Mouse (Mus musculus) small intestine, adult 2 months (tissue): ENCODE data around the gene Vmn2r9. TPM values are rescaled to one million over a fixed set of nuclear protein-coding genes. Genes with fewer than 3 reads are reported as not detected.
"Not testable (repeated sequence)": the region's sequence is repeated elsewhere in the genome, so short reads cannot be mapped to it uniquely, and the experiment has no call there.

Source experiments
- H3K27ac ChIP-seq: fragments of 200-500 bp; 2 replicates; pipeline ENCODE4 v1.5.1; 2012; ENCODE audit warnings: low read depth, low read length, control low read depth, inconsistent platforms; ENCODE audit not compliant: insufficient read depth
- H3K27me3 ChIP-seq: fragments of 200-500 bp; 2 replicates; pipeline ENCODE4 v1.6.1; 2012; ENCODE audit warnings: mild to moderate bottlenecking, moderate library complexity, low read length, inconsistent platforms; ENCODE audit not compliant: control insufficient read depth, insufficient read depth
- H3K36me3 ChIP-seq: fragments of 200-500 bp; 2 replicates; pipeline ENCODE4 v1.6.1; 2012; ENCODE audit warnings: mild to moderate bottlenecking, low read length, control low read depth, inconsistent platforms; ENCODE audit not compliant: control insufficient read depth, insufficient read depth
- H3K4me1 ChIP-seq: fragments of 200-500 bp; 2 replicates; pipeline ENCODE4 v1.6.1; 2012; ENCODE audit warnings: low read length, inconsistent platforms, mixed read lengths; ENCODE audit not compliant: control insufficient read depth, insufficient read depth, insufficient read length
- H3K4me3 ChIP-seq: fragments of 200-500 bp; 2 replicates; pipeline ENCODE4 v1.5.1; 2012; ENCODE audit warnings: low read depth, mild to moderate bottlenecking, control low read depth, inconsistent platforms, low read length, moderate library complexity
- CTCF ChIP-seq: fragments of 200-500 bp; IDR thresholded peaks from 2 replicates; pipeline ENCODE4 v1.5.1; 2012; ENCODE audit warnings: low read depth, mild to moderate bottlenecking, control low read depth, inconsistent platforms, low read length, moderate library complexity, mixed read lengths; ENCODE audit not compliant: insufficient replicate concordance, insufficient read length; ENCODE audit errors: extremely low read depth
- POLR2A ChIP-seq: fragments of 200-500 bp; IDR thresholded peaks from 2 replicates; pipeline ENCODE4 v1.6.1; 2012; ENCODE audit warnings: low read depth, mild to moderate bottlenecking, control low read depth, inconsistent platforms, low read length, moderate library complexity
- WGBS: fragments of 180-500 bp; shearing (Covaris S2); methylation state at CpG from one replicate; pipeline ENCODE4 v1.1.7; 2018; 5-methylcytosine and 5-hydroxymethylcytosine counted together
- polyA plus RNA-seq: library from polyadenylated mRNA; depleted of rRNA; stranded (reverse); fragments of >200 nt; gene quantifications from 2 replicates; pipeline ENCODE4 v1.2.3, GENCODE M21; 2012; rRNA removed

The Vmn2r9 gene
- not detected in 2 replicates for polyA plus RNA-seq

DNA sequence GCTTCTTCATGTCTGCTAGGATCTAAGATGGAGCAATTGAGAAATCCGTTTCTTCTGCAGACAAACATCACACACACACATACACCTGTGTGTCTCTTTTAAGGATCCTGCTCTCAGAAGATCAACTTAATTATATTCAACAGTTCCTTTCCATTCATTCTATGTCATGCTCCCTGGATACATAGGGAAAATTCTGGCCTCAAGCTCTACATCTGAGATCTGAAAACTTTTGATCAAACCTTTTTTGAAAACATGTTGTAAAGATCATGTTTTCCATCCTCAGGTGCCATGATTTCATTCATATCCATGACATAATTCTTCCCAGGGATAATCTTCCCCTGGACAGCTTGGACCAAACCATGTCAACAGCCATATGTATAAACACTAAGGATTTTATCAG lies at the start of gene Vmn2r9:
Vmn2r9 (minus strand) TSS at position 101 of the 400 bp plus-strand sequence.
- not testable (repeated sequence) for H3K36me3 ChIP-seq

DNA sequence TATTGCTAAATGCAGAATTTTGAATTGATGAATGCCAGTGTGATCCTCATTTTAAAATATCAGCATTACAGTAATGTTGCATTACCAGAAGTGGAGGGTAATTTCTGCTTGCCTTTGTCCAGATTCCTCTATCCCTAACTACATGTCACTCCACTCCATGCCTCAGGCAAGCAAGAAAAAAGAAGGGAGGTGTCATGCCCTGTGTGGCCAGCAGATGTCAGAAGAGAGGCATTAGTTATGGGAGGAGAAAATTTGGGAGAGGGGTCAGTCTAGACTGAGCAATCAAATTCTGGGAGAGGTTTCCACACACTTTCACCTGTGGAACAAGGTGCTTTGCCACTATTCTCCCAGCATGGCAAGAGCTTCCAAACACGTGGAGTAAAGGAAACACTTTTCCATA lies 14.3 kb upstream of the Vmn2r9 start:
- 14% methylated on average over 1 of the region's 1 CpGs for WGBS
- H3K4me1 ChIP-seq, H3K4me3 ChIP-seq, H3K36me3 ChIP-seq, H3K27ac ChIP-seq, H3K27me3 ChIP-seq: not testable (repeated sequence)

More for the DNA sequence above, at the start of gene Vmn2r9:
- not testable (repeated sequence) for H3K4me1 ChIP-seq, H3K27me3 ChIP-seq, H3K4me3 ChIP-seq, H3K27ac ChIP-seq
- 60% methylated on average over 1 of the region's 1 CpGs for WGBS

DNA sequence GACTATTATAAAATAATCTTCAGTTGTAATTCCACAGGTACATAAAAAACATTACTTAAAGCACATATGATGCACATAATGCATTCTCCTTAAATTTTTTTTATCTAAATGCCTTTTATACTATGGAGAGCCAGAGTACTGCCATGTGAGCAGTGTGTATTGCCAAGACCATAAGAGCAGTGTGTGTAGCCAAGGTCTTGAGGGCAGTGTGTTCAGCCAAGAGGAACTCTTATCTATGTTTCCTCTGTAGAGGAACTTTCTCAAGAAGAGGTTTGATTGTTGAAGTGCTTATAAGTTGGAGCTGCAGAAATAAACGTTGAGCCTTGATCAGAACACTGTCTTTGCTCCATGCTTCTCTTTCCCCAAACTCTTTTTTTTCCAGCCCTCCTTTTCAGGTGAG lies 2.9 kb downstream of the Vmn2r9 start:
- Histone ChIP-seq H3K27me3 (no peaks in the 10 kb centered on the region), H3K27ac (no peak overlapping the region), H3K36me3 (no peaks in the 10 kb centered on the region), H3K4me1 (no peaks in the 10 kb centered on the region), H3K4me3 (no peak overlapping the region)
- 26% methylated on average over 1 of the region's 1 CpGs for whole genome bisulfite sequencing
- no peak for TF ChIP-seq POLR2A
- TF ChIP-seq CTCF, result no peak

DNA sequence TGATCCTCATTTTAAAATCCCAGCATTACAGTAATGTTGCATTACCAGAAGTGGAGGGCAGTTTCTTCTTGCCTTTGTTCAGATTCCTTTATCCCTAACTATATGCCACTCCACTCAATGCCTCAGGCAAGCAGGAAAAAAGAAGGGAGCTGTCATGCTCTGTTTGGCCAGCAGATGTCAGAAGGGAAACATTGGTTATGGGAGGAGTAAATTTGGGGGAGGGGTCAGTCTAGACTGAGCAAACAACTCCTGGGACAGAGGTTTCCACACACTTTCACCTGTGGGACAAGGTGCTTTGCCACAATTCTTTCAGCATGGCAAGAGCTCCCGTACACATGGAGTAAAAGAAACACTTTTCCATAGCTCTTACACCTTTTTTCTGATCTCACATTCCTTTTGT lies 16.2 kb downstream of the Vmn2r9 start:
- TF ChIP-seq CTCF (no peak), POLR2A (no peak)
- H3K36me3 ChIP-seq, result no peaks in the 10 kb centered on the region
- H3K4me1 ChIP-seq, result no peaks in the 10 kb centered on the region
- H3K4me3 ChIP-seq, result no peak overlapping the region
- H3K27me3 ChIP-seq, result no peaks in the 10 kb centered on the region
- WGBS, result 54% methylated on average over 1 of the region's 1 CpGs
- H3K27ac ChIP-seq, result no peak overlapping the region

DNA sequence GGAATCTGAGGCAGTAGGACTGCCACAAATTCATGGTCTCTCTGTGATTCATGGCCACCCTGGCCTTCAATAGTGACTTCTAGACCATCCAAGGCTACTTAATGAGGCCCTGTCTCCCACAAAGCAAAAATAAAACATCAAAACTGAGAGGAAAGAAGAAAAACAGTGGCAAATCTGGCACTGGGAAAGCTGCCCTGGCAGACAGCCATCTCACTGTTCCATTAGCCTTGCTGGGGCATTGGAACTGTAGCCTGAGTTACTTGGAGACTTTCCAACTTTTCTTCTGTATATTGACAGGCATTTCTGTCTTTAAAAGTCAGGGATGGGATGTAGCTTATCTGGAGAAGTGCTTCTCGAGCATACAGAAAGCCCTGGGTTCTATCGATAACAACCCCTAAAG lies 29.1 kb downstream of the Vmn2r9 start:
- TF ChIP-seq CTCF (no peak), POLR2A (no peak)
- no peaks in the 10 kb centered on the region for H3K36me3 ChIP-seq
- no peak overlapping the region for H3K4me3 ChIP-seq
- H3K27me3 ChIP-seq, result no peaks in the 10 kb centered on the region
- H3K4me1 ChIP-seq, result no peaks in the 10 kb centered on the region
- 68% methylated on average over 2 of the region's 2 CpGs for WGBS
- no peak overlapping the region for H3K27ac ChIP-seq

DNA sequence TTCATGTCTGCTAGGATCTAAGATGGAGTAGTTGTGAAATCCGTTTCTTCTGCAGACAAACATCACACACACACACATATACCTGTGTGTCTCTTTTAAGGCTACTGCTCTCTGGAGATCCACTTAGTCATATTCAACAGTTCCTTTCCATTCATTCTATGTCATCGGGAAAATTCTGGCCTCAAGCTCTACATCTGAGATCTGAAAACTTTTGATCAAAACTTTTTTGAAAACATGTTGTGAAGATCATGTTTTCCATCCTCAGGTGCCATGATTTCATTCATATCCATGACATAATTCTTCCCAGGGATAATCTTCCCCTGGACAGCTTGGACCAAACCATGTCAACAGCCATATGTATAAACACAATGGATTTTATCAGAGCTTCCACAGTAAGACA lies 43.7 kb downstream of the Vmn2r9 start, which contains the start of gene Vmn2r8:
Vmn2r8 (minus strand) TSS at position 101 of the 400 bp plus-strand sequence.
- 84% methylated on average over 2 of the region's 2 CpGs for WGBS
- H3K4me1 ChIP-seq, H3K27ac ChIP-seq, H3K4me3 ChIP-seq, H3K27me3 ChIP-seq, H3K36me3 ChIP-seq: not testable (repeated sequence)

DNA sequence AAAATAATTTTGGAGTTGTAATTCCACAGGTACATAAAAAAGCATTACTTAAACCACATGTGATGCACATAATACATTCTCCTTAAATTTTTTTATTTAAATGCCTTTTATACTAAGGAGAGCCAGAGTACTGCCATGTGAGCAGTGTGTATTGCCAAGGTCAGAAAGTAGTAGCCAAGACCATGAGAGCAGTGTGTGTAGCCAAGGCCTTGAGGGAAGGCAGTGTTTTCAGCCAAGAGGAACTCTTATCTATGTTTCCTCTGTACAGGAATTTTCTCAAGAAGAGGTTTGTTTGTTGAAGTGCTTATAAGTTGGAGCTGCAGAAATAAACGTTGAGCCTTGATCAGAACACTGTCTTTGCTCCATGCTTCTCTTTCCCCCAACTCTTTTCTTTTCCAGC lies 48.8 kb downstream of the Vmn2r9 start:
- no peak overlapping the region for H3K27ac ChIP-seq
- no peaks in the 10 kb centered on the region for H3K36me3 ChIP-seq
- 17% methylated on average over 1 of the region's 1 CpGs for WGBS
- H3K27me3 ChIP-seq, result no peaks in the 10 kb centered on the region
- no peak for TF ChIP-seq POLR2A
- no peak for TF ChIP-seq CTCF
- no peak overlapping the region for H3K4me3 ChIP-seq
- H3K4me1 ChIP-seq, result no peaks in the 10 kb centered on the region

DNA sequence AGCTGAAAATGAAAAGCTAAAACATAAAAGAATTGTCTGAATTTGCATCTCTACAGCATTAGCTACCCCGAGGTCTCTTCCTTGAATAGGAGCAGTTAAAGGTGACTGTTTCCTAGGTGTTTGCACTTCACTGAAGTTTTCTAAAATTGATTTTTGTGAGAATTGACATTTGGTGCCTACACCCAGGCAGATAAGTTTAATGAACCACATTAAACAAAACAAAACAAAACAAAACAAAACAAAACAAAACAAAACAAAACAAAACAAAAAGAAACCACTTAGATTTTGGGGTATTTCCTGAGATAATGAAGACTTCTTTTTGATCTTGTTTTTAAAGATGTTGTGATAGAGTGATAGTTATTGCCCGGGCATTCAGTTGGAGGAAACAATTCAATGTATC lies 57.1 kb downstream of the Vmn2r9 start, which contains the start of gene Tmed11:
Tmed11 (minus strand) TSS at position 101 of the 400 bp plus-strand sequence.
- H3K4me3 ChIP-seq, H3K27me3 ChIP-seq, H3K36me3 ChIP-seq, H3K27ac ChIP-seq, H3K4me1 ChIP-seq: not testable (repeated sequence)
- 70% methylated on average over 2 of the region's 2 CpGs for WGBS

DNA sequence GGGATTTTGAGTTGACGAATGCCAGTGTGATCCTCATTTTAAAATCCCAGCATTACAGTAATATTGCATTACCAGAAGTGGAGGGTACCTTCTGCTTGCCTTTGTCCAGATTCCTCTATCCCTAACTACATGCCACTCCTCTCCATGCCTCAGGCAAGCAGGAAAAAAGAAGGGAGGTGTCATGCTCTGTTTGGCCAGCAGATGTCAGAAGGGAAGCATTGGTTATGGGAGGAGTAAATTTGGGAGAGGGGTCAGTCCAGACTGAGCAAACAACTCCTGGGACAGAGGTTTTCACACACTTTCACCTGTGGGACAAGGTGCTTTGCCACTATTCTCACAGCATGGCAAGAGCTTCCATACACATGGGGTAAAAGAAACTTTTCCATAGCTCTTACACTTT lies 62.0 kb downstream of the Vmn2r9 start:
- not testable (repeated sequence) for H3K36me3 ChIP-seq, H3K27ac ChIP-seq, H3K27me3 ChIP-seq, H3K4me1 ChIP-seq, H3K4me3 ChIP-seq
- 46% methylated on average over 1 of the region's 1 CpGs for WGBS
